Mouse (Mus musculus) forebrain, embryonic 13.5 days (tissue): ENCODE results near the gene Cdc20. TPM values are rescaled to one million over a fixed set of nuclear protein-coding genes. Genes with fewer than 3 reads are reported as not detected.

Experiments
- ATAC-seq: fragments of 200-750 bp; cut with Nextera tagmentation; 2 replicates; pipeline ENCODE4 v1.8.0; 2017
- H3K27ac ChIP-seq: fragments of 300-500 bp; sonication (generic); 2 replicates; pipeline ENCODE4 v1.5.1; 2015; ENCODE audit warnings: inconsistent platforms, mild to moderate bottlenecking, moderate library complexity
- H3K27me3 ChIP-seq: fragments of 300-500 bp; sonication (generic); 2 replicates; pipeline ENCODE4 v1.6.1; 2015; ENCODE audit warnings: mild to moderate bottlenecking, inconsistent platforms
- H3K36me3 ChIP-seq: fragments of 300-500 bp; sonication (generic); 2 replicates; pipeline ENCODE4 v1.6.1; 2015; ENCODE audit warnings: mild to moderate bottlenecking, inconsistent platforms; ENCODE audit not compliant: poor library complexity, severe bottlenecking
- H3K4me1 ChIP-seq: fragments of 300-500 bp; sonication (generic); 2 replicates; pipeline ENCODE4 v1.6.1; 2015; ENCODE audit warnings: inconsistent platforms
- H3K4me2 ChIP-seq: fragments of 300-500 bp; sonication (generic); 2 replicates; pipeline ENCODE4 v1.6.1; 2015; ENCODE audit warnings: inconsistent platforms, mild to moderate bottlenecking, moderate library complexity
- H3K4me3 ChIP-seq: fragments of 300-500 bp; sonication (generic); 2 replicates; pipeline ENCODE4 v1.5.1; 2015; ENCODE audit warnings: mild to moderate bottlenecking, inconsistent platforms
- H3K9ac ChIP-seq: fragments of 300-500 bp; sonication (generic); 2 replicates; pipeline ENCODE4 v1.6.1; 2015; ENCODE audit warnings: mild to moderate bottlenecking, inconsistent platforms
- H3K9me3 ChIP-seq: fragments of 300-500 bp; sonication (generic); replicated peaks from 2 replicates; pipeline ENCODE4 v1.6.1; 2016; ENCODE audit warnings: inconsistent platforms
- WGBS: fragments of 180-500 bp; shearing (Covaris S2); methylation state at CpG from one replicate; pipeline ENCODE4 v1.1.7; 2015; 5-methylcytosine and 5-hydroxymethylcytosine counted together
- polyA plus RNA-seq: library from polyadenylated mRNA; unstranded; fragments of >200 nt; fragmentation: Nextera tagmentation; extraction: Ambion mirVana; gene quantifications from 2 replicates; pipeline ENCODE4 v1.2.1, GENCODE M21; 2015

The Cdc20 gene
- polyA plus RNA-seq, 1 experiment from 2014 or later = 251 TPM

DNA sequence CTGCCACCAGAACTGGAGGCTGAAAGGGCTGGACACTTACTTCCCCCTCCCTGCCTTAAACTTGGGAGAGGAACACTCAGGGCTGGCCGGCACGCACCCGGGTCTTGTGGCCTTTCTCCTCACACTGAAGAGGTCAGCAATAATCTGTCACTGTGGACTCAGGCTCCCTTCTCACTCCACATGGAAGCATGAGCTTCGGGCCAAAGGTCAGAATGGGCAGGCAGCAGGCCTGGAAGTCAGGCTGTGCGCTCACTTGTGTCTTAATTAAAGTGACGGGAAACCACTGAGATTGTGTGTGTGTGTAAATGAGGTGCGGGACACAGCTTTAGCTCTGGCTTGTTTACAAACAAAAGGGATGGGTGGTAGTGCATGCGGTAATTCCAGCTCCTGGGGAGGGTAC is 4.8 kb downstream of the Cdc20 start:
- Histone ChIP-seq H3K27ac (no peak overlapping the region), H3K9me3 (no peaks in the 10 kb centered on the region), H3K27me3 (no peaks in the 10 kb centered on the region), H3K4me3 (no peak overlapping the region), H3K36me3 (peaks cover 57% of the 10 kb centered on the region), H3K4me2 (no peak overlapping the region), H3K9ac (0 out of 2 replicates have a peak overlapping the region, but pooled peaks have one; percentile 21), H3K4me1 (peaks cover 58% of the 10 kb centered on the region)
- 78% methylated on average over 8 of the region's 8 CpGs for WGBS
- ATAC-seq = no peak

GRCm38 (mm10) chr4:118429215-118429895 is 7.8 kb downstream of the Cdc20 start:
- Histone ChIP-seq H3K27ac (no peak overlapping the region), H3K9me3 (no peaks in the 10 kb centered on the region), H3K9ac (no peak overlapping the region), H3K4me3 (no peak overlapping the region), H3K36me3 (peaks cover 43% of the 10 kb centered on the region), H3K4me1 (peaks cover 37% of the 10 kb centered on the region), H3K4me2 (peak overlapping the region; percentile 83), H3K27me3 (no peaks in the 10 kb centered on the region)
- ATAC-seq = no peak
- 70% methylated on average over 7 of the region's 7 CpGs for WGBS

DNA sequence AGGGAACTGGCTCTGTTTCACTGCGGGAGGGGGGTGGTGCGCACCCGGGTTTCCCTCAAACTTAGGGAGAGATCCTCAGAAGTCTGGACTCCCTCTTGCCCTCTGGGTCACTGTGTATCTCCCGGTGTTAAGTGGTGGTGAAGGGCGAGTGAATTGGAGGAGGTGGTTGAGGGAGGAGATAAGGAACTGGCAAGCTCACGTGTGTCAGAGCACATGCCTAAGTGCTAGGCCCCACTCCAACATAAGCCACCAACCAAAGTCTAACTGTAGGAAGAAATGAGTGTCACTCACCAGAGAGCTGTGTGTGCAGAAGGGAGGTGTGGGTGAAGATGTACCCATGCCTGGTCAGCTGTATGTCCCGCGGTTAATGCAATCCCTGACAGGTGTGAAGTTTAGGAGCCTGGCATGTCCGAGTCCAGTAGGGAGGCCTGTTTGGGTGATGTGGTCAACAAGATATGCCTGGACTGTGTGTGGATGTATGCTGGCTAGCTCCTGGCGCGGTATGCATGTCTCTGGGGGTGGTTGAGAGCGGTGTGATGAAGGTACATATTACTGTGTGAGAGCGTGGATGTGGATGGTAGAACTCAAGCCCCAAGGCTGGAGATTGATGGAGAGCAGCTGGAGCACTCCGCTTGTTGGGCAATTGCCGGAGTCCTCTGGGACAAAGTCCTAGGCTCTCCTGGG is 8.5 kb downstream of the Cdc20 start:
- peak overlapping the region; percentile 83 for H3K4me2 ChIP-seq
- H3K27ac ChIP-seq = 0 out of 2 replicates have a peak overlapping the region, but pooled peaks have one; percentile 65
- peak overlapping the region; percentile 55 for H3K4me3 ChIP-seq
- peaks cover 31% of the 10 kb centered on the region for H3K4me1 ChIP-seq
- no peaks in the 10 kb centered on the region for H3K9me3 ChIP-seq
- H3K27me3 ChIP-seq = no peaks in the 10 kb centered on the region
- H3K9ac ChIP-seq = peak overlapping the region; percentile 77
- H3K36me3 ChIP-seq = peaks cover 37% of the 10 kb centered on the region
- ATAC-seq = peak; percentile 8; the same call in 1 of the 2 replicates
- WGBS = 57% methylated on average over 15 of the region's 15 CpGs

DNA sequence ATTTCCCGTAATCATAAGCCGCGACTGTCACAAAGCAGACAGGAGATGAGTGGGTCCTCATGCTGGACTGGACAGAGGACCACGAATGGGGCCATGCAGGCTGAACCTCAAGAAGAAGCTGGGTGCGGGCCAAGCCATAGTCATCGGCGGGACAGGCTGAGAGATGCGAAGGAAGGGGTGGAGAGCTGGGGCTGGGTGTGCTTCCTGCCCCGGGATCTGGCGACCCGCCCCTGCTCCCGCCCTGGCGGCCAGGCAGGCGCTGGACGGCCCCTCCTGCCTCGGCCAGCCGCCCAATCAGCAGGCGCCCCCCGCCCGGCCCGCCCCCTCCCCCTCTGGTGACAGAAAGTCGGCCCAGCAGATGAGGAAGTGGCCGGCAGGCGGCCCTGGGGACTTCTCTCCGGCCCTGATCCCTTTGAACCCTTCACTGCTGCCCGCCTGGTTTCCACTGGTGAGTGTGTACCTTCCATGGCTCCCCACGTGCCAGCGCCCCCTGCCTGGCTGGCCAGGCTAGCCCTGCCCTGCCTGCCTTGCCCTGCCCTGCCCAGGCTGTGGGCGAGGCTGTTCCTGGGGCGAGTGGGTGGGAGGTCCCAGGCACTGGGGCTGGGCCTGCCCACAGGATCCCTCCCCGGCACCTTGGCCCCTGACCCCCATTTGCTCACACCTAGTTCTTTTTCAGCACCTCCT is 9.2 kb downstream of the Cdc20 start, which contains the start of gene Elovl1:
Gene Elovl1 (plus strand): TSS at position 326 of the 684 bp plus-strand sequence.
- H3K9me3 ChIP-seq = no peaks in the 10 kb centered on the region
- ATAC-seq = peak; percentile 92

GRCm38 (mm10) chr4:118427415-118427767 is 9.8 kb downstream of the Cdc20 start:
- peak overlapping the region; percentile 65 for H3K27ac ChIP-seq
- ATAC-seq = no peak; the same call in 1 of the 2 replicates
- 1% methylated on average over 5 of the region's 5 CpGs for WGBS

More for the DNA sequence above, 9.2 kb downstream of the Cdc20 start, which contains the start of gene Elovl1:
- Histone ChIP-seq H3K9ac (peak within 1 kb of the TSS; percentile 77), H3K4me1 (peaks cover 25% of the 10 kb centered on the region), H3K36me3 (peaks cover 29% of the 10 kb centered on the region), H3K4me2 (peak within 1 kb of the TSS; percentile 83), H3K27ac (peak within 1 kb of the TSS; percentile 65), H3K4me3 (peak within 1 kb of the TSS; percentile 55), H3K27me3 (no peaks in the 10 kb centered on the region)
- under 1% methylated on average over 26 of the region's 31 CpGs for WGBS

GRCm38 (mm10) chr4:118425374-118425773 is 11.8 kb downstream of the Cdc20 start:
- no peak overlapping the region for H3K4me2 ChIP-seq
- H3K27me3 ChIP-seq = no peaks in the 10 kb centered on the region
- no peak overlapping the region for H3K4me3 ChIP-seq
- peaks cover 22% of the 10 kb centered on the region for H3K4me1 ChIP-seq
- WGBS = 100% methylated on average over 1 of the region's 1 CpGs
- no peaks in the 10 kb centered on the region for H3K9me3 ChIP-seq
- H3K36me3 ChIP-seq = peaks cover 25% of the 10 kb centered on the region
- no peak overlapping the region for H3K27ac ChIP-seq
- ATAC-seq = no peak
- no peak overlapping the region for H3K9ac ChIP-seq

More at GRCm38 (mm10) chr4:118427415-118427767, 9.8 kb downstream of the Cdc20 start:
- Histone ChIP-seq H3K4me3 (peak overlapping the region; percentile 55), H3K4me1 (peaks cover 24% of the 10 kb centered on the region), H3K36me3 (peaks cover 28% of the 10 kb centered on the region), H3K9ac (peak overlapping the region; percentile 77), H3K4me2 (peak overlapping the region; percentile 83), H3K27me3 (no peaks in the 10 kb centered on the region), H3K9me3 (no peaks in the 10 kb centered on the region)

- H3K9ac ChIP-seq = no peak overlapping the region
These were observed 12.5 kb downstream of the Cdc20 start for GRCm38 (mm10) chr4:118424541-118425160.

DNA sequence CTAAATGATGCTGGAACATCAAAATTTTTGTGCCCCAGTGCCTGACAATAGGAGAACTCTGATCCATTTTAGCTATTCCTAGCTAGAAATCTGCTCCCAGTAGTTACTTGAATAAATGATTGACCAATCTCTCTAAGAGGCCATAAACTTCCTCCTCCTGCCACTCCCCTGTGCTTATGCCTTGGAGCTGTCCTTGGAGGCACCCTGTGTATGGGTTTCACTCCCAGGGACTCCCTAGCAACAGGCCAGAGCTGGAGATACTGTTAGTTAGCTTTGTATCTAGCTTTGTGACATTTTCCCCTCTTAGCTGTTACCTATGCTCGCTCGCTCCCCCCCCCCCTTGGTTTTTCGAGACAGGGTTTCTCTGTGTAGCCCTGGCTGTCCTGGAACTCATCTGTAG is 15.8 kb downstream of the Cdc20 start:
- H3K36me3 ChIP-seq = peaks cover 59% of the 10 kb centered on the region
- WGBS = 100% methylated on average over 3 of the region's 3 CpGs
- no peak overlapping the region for H3K4me3 ChIP-seq
- H3K9ac ChIP-seq = no peak overlapping the region
- no peaks in the 10 kb centered on the region for H3K9me3 ChIP-seq
- no peaks in the 10 kb centered on the region for H3K4me1 ChIP-seq
- no peaks in the 10 kb centered on the region for H3K27me3 ChIP-seq
- no peak for ATAC-seq
- no peak overlapping the region for H3K4me2 ChIP-seq
- H3K27ac ChIP-seq = no peak overlapping the region

More at GRCm38 (mm10) chr4:118424541-118425160, 12.5 kb downstream of the Cdc20 start:
- WGBS = 93% methylated on average over 4 of the region's 4 CpGs
- Histone ChIP-seq H3K27ac (no peak overlapping the region), H3K4me1 (peaks cover 22% of the 10 kb centered on the region), H3K27me3 (no peaks in the 10 kb centered on the region), H3K9me3 (no peaks in the 10 kb centered on the region), H3K4me2 (no peak overlapping the region), H3K4me3 (no peak overlapping the region), H3K36me3 (peaks cover 27% of the 10 kb centered on the region)
- ATAC-seq = no peak

GRCm38 (mm10) chr4:118417112-118417797 is 19.9 kb downstream of the Cdc20 start:
- H3K4me2 ChIP-seq = no peak overlapping the region
- H3K36me3 ChIP-seq = peaks cover 95% of the 10 kb centered on the region
- H3K27me3 ChIP-seq = no peaks in the 10 kb centered on the region
- H3K4me1 ChIP-seq = no peaks in the 10 kb centered on the region
- no peak overlapping the region for H3K27ac ChIP-seq
- H3K9ac ChIP-seq = no peak overlapping the region
- no peaks in the 10 kb centered on the region for H3K9me3 ChIP-seq
- H3K4me3 ChIP-seq = no peak overlapping the region
- WGBS = 78% methylated on average over 13 of the region's 13 CpGs
- ATAC-seq = no peak

DNA sequence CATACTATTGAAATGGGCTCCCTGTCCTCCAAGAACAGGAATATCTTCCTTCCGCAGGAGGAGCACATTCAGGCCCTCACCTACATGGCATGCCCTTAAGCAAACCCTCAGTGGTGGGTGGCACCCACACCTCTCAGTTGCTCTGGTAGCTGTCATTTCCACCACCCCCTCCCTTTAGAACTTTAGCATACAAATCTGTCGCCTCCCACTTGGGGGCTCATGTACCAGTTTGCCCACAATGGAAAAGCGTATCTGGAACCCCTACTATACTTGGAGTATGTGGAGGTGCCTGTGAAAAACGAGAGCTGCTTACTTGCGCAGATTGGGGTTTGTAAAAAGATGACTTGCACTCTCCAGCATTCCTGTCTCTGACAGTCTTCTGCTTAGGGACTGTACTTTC is 20.8 kb downstream of the Cdc20 start:
- no peak for ATAC-seq
- H3K4me2 ChIP-seq = no peak overlapping the region
- no peaks in the 10 kb centered on the region for H3K27me3 ChIP-seq
- H3K9ac ChIP-seq = no peak overlapping the region
- H3K9me3 ChIP-seq = no peaks in the 10 kb centered on the region
- no peak overlapping the region for H3K27ac ChIP-seq
- no peaks in the 10 kb centered on the region for H3K4me1 ChIP-seq
- 95% methylated on average over 5 of the region's 5 CpGs for WGBS
- peaks cover 97% of the 10 kb centered on the region for H3K36me3 ChIP-seq
- H3K4me3 ChIP-seq = no peak overlapping the region

DNA sequence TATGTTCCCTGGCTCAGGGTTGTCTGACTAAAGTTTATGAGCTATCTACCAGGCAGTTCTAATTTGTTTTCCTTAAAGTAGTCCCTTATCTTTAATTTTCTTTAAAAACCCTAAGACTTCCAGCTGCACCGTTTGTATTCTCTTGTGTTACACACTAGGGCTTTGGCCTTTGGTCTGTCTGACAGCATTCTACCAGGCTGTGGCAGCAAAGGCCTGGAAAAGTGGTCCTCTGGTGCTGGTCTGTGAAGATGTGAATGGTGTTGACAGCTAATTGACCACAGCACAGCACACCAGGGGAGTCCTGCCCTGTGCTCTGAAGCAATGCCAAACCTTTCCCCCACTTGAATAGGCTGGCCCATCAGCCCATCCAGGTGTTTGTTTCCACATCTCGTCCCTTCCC is 21.4 kb downstream of the Cdc20 start:
- WGBS = 85% methylated on average over 2 of the region's 2 CpGs
- no peak overlapping the region for H3K27ac ChIP-seq
- H3K4me1 ChIP-seq = no peaks in the 10 kb centered on the region
- no peaks in the 10 kb centered on the region for H3K9me3 ChIP-seq
- no peak overlapping the region for H3K9ac ChIP-seq
- no peaks in the 10 kb centered on the region for H3K27me3 ChIP-seq
- H3K36me3 ChIP-seq = peaks cover 95% of the 10 kb centered on the region
- no peak overlapping the region for H3K4me2 ChIP-seq
- no peak for ATAC-seq
- H3K4me3 ChIP-seq = no peak overlapping the region
